Mouse (Mus musculus) ES-Bruce4 (cell line): ENCODE data around the gene Gpc1.

Experiments
- CTCF ChIP-seq: IDR thresholded peaks from one replicate; pipeline ENCODE4 v1.8.1; 2011; ENCODE audit warnings: low read depth, low read length
- POLR2A ChIP-seq: IDR thresholded peaks from one replicate; pipeline ENCODE4 v1.8.1; 2011; ENCODE audit warnings: low read length; ENCODE audit not compliant: insufficient read depth

DNA sequence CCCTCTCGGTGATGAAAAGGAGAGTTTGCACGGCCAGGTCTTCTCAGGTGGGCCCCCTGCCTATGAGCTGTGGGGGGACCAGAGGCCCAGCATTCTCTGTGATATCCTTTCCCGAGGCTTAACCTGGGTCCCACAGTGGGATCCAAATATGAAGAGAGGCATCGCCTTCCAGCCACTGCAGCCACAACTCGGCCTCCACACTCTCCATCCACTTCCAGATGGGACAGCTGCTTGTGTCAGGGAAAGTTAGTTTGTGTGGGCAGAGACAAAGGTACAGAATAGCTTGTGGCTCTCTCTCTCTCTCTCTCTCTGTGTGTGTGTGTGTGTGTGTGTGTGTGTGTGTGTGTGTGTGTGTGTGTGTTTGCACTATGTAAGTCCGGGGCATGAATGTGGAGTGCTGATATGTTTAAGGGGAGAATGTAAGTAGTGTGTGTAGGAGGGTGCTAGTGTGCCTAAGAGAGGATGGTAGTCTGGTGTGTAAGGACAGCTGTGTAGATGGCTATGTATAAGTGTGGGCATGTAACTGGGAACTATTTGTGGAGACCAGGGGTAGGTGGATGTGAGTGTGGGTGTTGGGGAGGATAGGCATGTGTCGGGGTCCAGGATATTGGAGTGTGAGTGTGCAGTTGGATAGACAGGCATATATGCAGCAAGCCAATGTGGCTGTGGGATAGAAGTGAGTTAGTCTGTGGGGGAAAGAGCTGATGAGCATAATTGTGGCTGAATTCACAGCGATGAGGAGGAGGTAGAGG, 44.1 kb downstream of the Gpc1 start:
- TF ChIP-seq CTCF (no peak), POLR2A (no peak)
